Mouse (Mus musculus) myocyte (in vitro differentiated cells): ENCODE data around the gene Zscan26. TPM values are rescaled to one million over a fixed set of nuclear protein-coding genes. Genes with fewer than 3 reads are reported as not detected.

ENCODE experiments used
- H3K27me3 ChIP-seq: one replicate; pipeline ENCODE4 v1.6.1; 2011; ENCODE audit not compliant: control insufficient read depth, insufficient read depth, insufficient read length
- H3K36me3 ChIP-seq: one replicate; pipeline ENCODE4 v1.6.1; 2011; ENCODE audit not compliant: control insufficient read depth, insufficient read depth
- H3K4me2 ChIP-seq: one replicate; pipeline ENCODE4 v1.6.1; 2011; ENCODE audit warnings: low read depth, control low read depth
- H3K4me3 ChIP-seq: one replicate; pipeline ENCODE4 v1.5.1; 2011; ENCODE audit warnings: mild to moderate bottlenecking, control low read depth, moderate library complexity
- H3K79me2 ChIP-seq: one replicate; pipeline ENCODE4 v1.6.1; 2011; ENCODE audit not compliant: control insufficient read depth, insufficient read depth
- H3ac ChIP-seq: one replicate; pipeline ENCODE4 v1.6.1; 2011; ENCODE audit not compliant: control insufficient read depth, insufficient read length
- CEBPB ChIP-seq: IDR thresholded peaks from 2 replicates; pipeline ENCODE4 v1.6.1; 2011; ENCODE audit warnings: mild to moderate bottlenecking, moderate library complexity; ENCODE audit not compliant: poor library complexity, insufficient read depth, severe bottlenecking
- E2F4 ChIP-seq: IDR thresholded peaks from one replicate; pipeline ENCODE4 v1.6.1; 2011; ENCODE audit warnings: mild to moderate bottlenecking, control low read depth, moderate library complexity; ENCODE audit not compliant: insufficient read depth
- MAX ChIP-seq: IDR thresholded peaks from one replicate; pipeline ENCODE4 v1.6.1; 2011; ENCODE audit warnings: low read depth, mild to moderate bottlenecking, control low read depth
- MYOD1 ChIP-seq, 3 experiments: IDR thresholded peaks; one replicate each; pipeline ENCODE4 v1.6.1; 2011; ENCODE audit warnings: control low read depth in 2 of 3, low read depth in 2 of 3, mild to moderate bottlenecking in 2 of 3, moderate library complexity in 1 of 3; ENCODE audit not compliant: insufficient read length in 2 of 3, control insufficient read depth in 1 of 3
- MYOG ChIP-seq, 3 experiments: IDR thresholded peaks; one replicate each; pipeline ENCODE4 v1.6.1; 2011; ENCODE audit warnings: control low read depth in 2 of 3, low read depth in 2 of 3, mild to moderate bottlenecking in 2 of 3; ENCODE audit not compliant: insufficient read length in 2 of 3, control insufficient read depth in 1 of 3, insufficient read depth in 1 of 3
- POLR2A ChIP-seq: IDR thresholded peaks from one replicate; pipeline ENCODE4 v1.6.1; 2011; ENCODE audit warnings: low read depth, mild to moderate bottlenecking, control low read depth, moderate library complexity; ENCODE audit not compliant: insufficient read length
- POLR2AphosphoS2 ChIP-seq: IDR thresholded peaks from one replicate; pipeline ENCODE4 v1.6.1; 2011; ENCODE audit warnings: low read depth, control low read depth; ENCODE audit not compliant: insufficient read length
- REST ChIP-seq: IDR thresholded peaks from one replicate; pipeline ENCODE4 v1.6.1; 2011; ENCODE audit warnings: mild to moderate bottlenecking, control low read depth, moderate library complexity; ENCODE audit not compliant: insufficient read depth, insufficient read length
- SRF ChIP-seq: IDR thresholded peaks from one replicate; pipeline ENCODE4 v1.6.1; 2011; ENCODE audit warnings: low read depth; ENCODE audit not compliant: control insufficient read depth, insufficient read length
- TCF12 ChIP-seq: IDR thresholded peaks from one replicate; pipeline ENCODE4 v1.6.1; 2011; ENCODE audit warnings: mild to moderate bottlenecking, control low read depth; ENCODE audit not compliant: poor library complexity, insufficient read depth, severe bottlenecking
- TCF3 ChIP-seq: IDR thresholded peaks from one replicate; pipeline ENCODE4 v1.6.1; 2011; ENCODE audit warnings: low read depth, control low read depth; ENCODE audit not compliant: insufficient read length
- USF1 ChIP-seq: IDR thresholded peaks from one replicate; pipeline ENCODE4 v1.6.1; 2011; ENCODE audit warnings: low read depth, mild to moderate bottlenecking, control low read depth, moderate library complexity
- polyA plus RNA-seq: library from polyadenylated mRNA; unstranded; fragments of >200 nt; fragmentation: generic; extraction: Trizol; gene quantifications from one replicate; pipeline ENCODE4 v1.2.1, GENCODE M21; 2012; ENCODE audit warnings: missing spikeins

Gene Zscan26
- polyA plus RNA-seq, 1 experiment: 6.3 TPM

GRCm38 (mm10) chr13:21415266-21415665 is 38.3 kb downstream of the Zscan26 start:
- TF ChIP-seq E2F4 (no peak), TCF3 (no peak), MAX (no peak), MYOD1 (IDR thresholded peaks at IDR 0.05; ENCODE audit: control insufficient read depth in 1 of 3, insufficient read length in 2 of 3, low read depth in 2 of 3) (no peak), MYOG (IDR thresholded peaks at IDR 0.05; ENCODE audit: control insufficient read depth in 1 of 3, insufficient read depth in 1 of 3, insufficient read length in 2 of 3, low read depth in 2 of 3) (no peak), SRF (no peak), POLR2AphosphoS2 (no peak), TCF12 (no peak), CEBPB (no peak), POLR2A (no peak), USF1 (no peak)
- Histone ChIP-seq H3K4me2 (no peak overlapping the region), H3K36me3 (no peaks in the 10 kb centered on the region), H3K79me2 (no peaks in the 10 kb centered on the region), H3ac (no peak overlapping the region), H3K27me3 (no peaks in the 10 kb centered on the region), H3K4me3 (no peak overlapping the region)

DNA sequence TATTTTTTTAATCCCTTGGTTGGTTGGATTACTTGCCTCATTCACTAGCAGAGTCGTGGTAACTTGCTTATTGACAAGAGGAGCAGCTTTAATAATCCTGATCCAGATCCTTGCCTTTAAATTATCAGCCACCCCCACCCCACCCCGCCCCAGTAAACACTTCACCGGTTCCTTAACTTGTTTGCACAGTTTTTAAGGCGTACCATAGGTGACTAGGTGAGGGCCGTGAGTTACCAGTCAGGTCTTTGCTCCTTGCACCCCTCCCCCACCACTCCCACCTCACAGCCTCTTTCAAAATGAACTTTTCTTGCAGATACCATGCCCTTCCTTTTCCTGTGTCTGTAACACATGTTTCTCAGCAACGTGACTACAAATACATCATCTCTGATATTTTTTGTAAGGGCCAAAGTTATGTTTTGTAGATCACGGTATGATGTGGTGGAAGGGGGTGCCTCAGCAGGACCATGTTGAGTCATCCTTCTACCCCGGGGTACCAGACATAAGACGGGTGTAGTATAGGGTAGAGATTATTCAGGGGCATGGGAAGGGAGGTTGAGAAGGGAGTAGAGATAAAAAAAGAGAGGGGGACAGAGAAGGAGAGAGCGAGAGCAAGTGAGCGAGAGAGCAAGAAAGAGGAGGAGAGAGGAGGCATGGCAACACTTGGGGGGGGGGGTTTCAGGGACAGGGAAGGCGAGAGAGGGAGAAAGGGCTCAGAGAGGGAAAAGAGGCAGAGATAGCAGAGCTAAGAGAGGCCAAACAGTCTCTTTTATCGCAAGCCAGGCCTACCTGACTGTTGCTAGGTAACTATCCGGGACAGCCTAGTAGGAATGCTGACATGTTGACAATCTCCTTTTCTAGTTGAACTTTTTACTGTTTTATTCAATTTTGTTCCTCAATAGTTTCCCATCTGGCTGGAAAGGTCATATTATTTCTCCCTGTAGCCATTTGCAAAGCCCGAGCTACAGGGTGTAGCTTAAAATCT is 39.0 kb downstream of the Zscan26 start:
- no peak for TF ChIP-seq MAX
- no peak for TF ChIP-seq POLR2A
- no peak for TF ChIP-seq POLR2AphosphoS2
- TF ChIP-seq CEBPB: no peak
- no peak for TF ChIP-seq USF1
- TF ChIP-seq MYOD1 (IDR thresholded peaks at IDR 0.05; ENCODE audit: control insufficient read depth in 1 of 3, insufficient read length in 2 of 3, low read depth in 2 of 3): no peak
- Histone ChIP-seq H3ac (no peak overlapping the region), H3K4me3 (no peak overlapping the region), H3K4me2 (no peak overlapping the region), H3K36me3 (no peaks in the 10 kb centered on the region), H3K27me3 (no peaks in the 10 kb centered on the region), H3K79me2 (no peaks in the 10 kb centered on the region)

DNA sequence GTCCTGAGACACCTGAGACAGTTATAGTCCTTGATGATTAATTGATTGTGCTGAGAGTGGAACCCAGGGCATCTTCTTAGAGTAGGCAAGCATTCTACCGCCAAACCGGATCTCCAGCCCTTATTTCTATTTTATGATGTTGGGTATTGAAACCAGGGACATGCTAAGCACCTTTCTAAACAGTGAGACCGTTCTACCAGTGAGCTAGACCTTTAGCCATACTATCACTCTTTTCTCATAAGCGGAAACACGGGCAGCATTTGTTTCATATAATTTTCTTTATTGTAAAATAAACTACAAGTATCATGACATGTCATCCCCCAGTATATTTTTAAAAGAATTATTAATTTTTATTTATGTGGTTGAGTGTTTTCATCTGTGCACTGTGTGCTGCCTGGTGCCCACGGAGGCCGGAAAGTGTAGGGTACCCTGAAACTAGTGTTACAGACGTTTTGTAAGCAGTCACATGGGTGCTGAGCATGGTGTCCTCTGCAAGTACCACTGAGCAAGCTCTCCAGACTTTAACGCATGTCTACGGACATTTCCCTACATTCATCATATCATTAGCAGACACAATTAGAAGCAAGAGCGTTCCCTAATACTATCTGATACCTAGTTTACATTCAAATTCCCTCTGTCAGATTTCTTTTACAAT is 44.6 kb downstream of the Zscan26 start:
- no peak for TF ChIP-seq MYOG (IDR thresholded peaks at IDR 0.05; ENCODE audit: control insufficient read depth in 1 of 3, insufficient read depth in 1 of 3, insufficient read length in 2 of 3, low read depth in 2 of 3)
- TF ChIP-seq TCF12: no peak
- no peak for TF ChIP-seq USF1
- TF ChIP-seq REST: no peak
- no peak for TF ChIP-seq SRF
- no peak for TF ChIP-seq CEBPB
- TF ChIP-seq MAX: no peak
- no peak for TF ChIP-seq POLR2AphosphoS2
- no peak for TF ChIP-seq POLR2A
- TF ChIP-seq E2F4: no peak
- TF ChIP-seq MYOD1 (IDR thresholded peaks at IDR 0.05; ENCODE audit: control insufficient read depth in 1 of 3, insufficient read length in 2 of 3, low read depth in 2 of 3): no peak
- TF ChIP-seq TCF3: no peak
- Histone ChIP-seq H3K27me3 (no peaks in the 10 kb centered on the region), H3K4me3 (peak overlapping the region; percentile 38), H3K79me2 (no peaks in the 10 kb centered on the region), H3K4me2 (peak overlapping the region; percentile 88), H3K36me3 (no peaks in the 10 kb centered on the region), H3ac (no peak overlapping the region)

DNA sequence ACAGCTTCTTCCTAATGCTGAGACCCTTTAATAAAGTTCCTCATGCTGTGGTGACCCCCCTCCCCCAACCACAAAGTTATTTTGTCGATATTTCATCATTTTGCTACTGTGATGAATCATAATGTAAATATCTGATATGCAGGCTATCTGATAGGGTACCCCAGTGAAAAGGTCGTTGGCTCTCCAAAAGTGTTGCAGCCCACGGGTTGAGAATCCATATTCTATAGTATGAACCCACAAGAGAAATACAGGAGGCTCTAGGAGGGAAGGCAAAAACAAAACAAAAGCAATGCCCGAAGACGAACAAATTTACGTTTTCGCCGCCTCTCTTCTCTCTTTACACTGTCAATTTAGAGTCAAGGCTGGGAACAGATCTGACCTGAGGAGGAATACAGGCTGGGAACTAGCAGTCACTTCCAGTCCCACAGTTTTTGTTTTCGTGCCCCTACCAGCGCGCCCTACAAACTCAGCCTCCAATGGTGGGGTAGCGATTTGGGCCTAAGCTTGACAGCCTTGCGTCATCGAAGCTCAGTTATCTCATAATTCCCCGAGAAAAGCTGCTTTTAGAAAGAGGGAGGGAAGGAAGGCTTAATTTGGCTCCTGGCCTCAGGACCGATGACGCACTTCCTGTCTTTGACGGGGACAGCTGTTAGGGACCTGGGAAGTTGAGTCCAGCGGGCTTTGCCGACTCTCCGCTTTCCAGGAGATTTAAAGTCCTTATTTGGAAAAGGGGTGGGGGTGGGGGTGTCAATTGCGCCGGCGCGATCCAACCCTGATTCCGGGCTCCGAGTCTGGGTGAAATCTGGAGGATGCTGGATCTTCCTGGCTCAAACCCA is 45.3 kb downstream of the Zscan26 start:
- H3K4me2 ChIP-seq: peak overlapping the region; percentile 88
- H3K36me3 ChIP-seq: no peaks in the 10 kb centered on the region
- H3K4me3 ChIP-seq: peak overlapping the region; percentile 38
- H3ac ChIP-seq: no peak overlapping the region
- TF ChIP-seq MYOG (IDR thresholded peaks at IDR 0.05; ENCODE audit: control insufficient read depth in 1 of 3, insufficient read depth in 1 of 3, insufficient read length in 2 of 3, low read depth in 2 of 3): peak in 1 of 3 experiments; percentile 47
- TF ChIP-seq TCF12: no peak
- TF ChIP-seq REST: no peak
- TF ChIP-seq MYOD1 (IDR thresholded peaks at IDR 0.05; ENCODE audit: control insufficient read depth in 1 of 3, insufficient read length in 2 of 3, low read depth in 2 of 3): peak in 2 of 3 experiments; percentile 33 to 47
- no peak for TF ChIP-seq USF1
- no peak for TF ChIP-seq CEBPB
- TF ChIP-seq TCF3: no peak
- TF ChIP-seq E2F4: peak; percentile 42
- peak; percentile 66 for TF ChIP-seq SRF
- no peak for TF ChIP-seq POLR2A
- TF ChIP-seq MAX: peak; percentile 9
- no peak for TF ChIP-seq POLR2AphosphoS2
- no peaks in the 10 kb centered on the region for H3K79me2 ChIP-seq
- no peaks in the 10 kb centered on the region for H3K27me3 ChIP-seq
